Mouse (Mus musculus) erythroblast, embryonic 14.5 days (primary cell): Measurements from ENCODE around the gene Dhx33. TPM values are rescaled to one million over a fixed set of nuclear protein-coding genes. Genes with fewer than 3 reads are reported as not detected.

ENCODE experiments used
- H3K27me3 ChIP-seq: 2 replicates; pipeline ENCODE4 v1.6.1; 2012; ENCODE audit warnings: inconsistent platforms; ENCODE audit not compliant: control insufficient read depth
- H3K36me3 ChIP-seq: 2 replicates; pipeline ENCODE4 v1.6.1; 2012; ENCODE audit warnings: mild to moderate bottlenecking, inconsistent platforms; ENCODE audit not compliant: control insufficient read depth
- H3K4me1 ChIP-seq: 2 replicates; pipeline ENCODE4 v1.6.1; 2012; ENCODE audit warnings: inconsistent platforms; ENCODE audit not compliant: control insufficient read depth
- H3K4me3 ChIP-seq: replicated peaks from 2 replicates; pipeline ENCODE3; 2012; ENCODE audit warnings: moderate library complexity, mild to moderate bottlenecking, inconsistent platforms
- H3K9me3 ChIP-seq: 2 replicates; pipeline ENCODE4 v1.6.1; 2012; ENCODE audit warnings: low read length, inconsistent platforms, mixed read lengths; ENCODE audit not compliant: control insufficient read depth
- GATA1 ChIP-seq: IDR thresholded peaks from 2 replicates; pipeline ENCODE4 v1.6.1; 2012; ENCODE audit warnings: low read length, inconsistent platforms, mixed read lengths
- TAL1 ChIP-seq: IDR thresholded peaks from 3 replicates; pipeline ENCODE4 v1.6.1; 2012; ENCODE audit warnings: low read length, inconsistent platforms, mixed read lengths
- polyA plus RNA-seq: library from polyadenylated mRNA; stranded (reverse); fragments of >175 nt; gene quantifications from 2 replicates; pipeline ENCODE4 v1.2.3, GENCODE M21; 2012

The Dhx33 gene
- polyA plus RNA-seq, 1 experiment = 0.11 TPM

- Histone ChIP-seq H3K4me3 (no peak overlapping the region), H3K9me3 (no peaks in the 10 kb centered on the region), H3K36me3 (peaks cover 96% of the 10 kb centered on the region), H3K4me1 (no peaks in the 10 kb centered on the region), H3K27me3 (no peaks in the 10 kb centered on the region)
- TF ChIP-seq TAL1 = no peak
- TF ChIP-seq GATA1 = no peak
Observed at GRCm38 (mm10) chr11:70944935-70945817, 59.1 kb downstream of the Dhx33 start.

DNA sequence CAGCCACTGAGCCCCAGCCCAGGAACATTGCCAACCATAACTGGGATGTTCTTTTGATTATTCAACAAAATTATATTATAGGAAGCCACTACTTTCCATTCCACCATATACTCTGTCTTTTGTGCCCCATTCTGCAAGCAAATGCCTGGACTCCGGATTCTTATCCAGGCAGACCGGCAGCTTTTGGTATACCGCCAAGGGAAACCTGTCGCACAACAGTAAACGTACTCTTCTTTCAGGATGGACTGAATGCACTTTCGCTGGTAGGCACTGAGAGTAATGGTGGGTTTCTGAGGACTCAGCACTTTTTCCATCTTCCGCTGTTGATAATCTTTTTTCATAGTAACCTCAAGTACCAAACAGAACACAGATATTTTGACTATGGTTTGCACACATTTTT is 60.6 kb downstream of the Dhx33 start:
- H3K36me3 ChIP-seq = peaks cover 94% of the 10 kb centered on the region
- no peaks in the 10 kb centered on the region for H3K9me3 ChIP-seq
- no peak for TF ChIP-seq GATA1
- TF ChIP-seq TAL1 = no peak
- H3K4me3 ChIP-seq = no peak overlapping the region
- no peaks in the 10 kb centered on the region for H3K27me3 ChIP-seq
- H3K4me1 ChIP-seq = no peaks in the 10 kb centered on the region

- no peak overlapping the region for H3K4me3 ChIP-seq
- TF ChIP-seq TAL1 (no peak), GATA1 (no peak)
- no peaks in the 10 kb centered on the region for H3K4me1 ChIP-seq
- H3K9me3 ChIP-seq = no peaks in the 10 kb centered on the region
- no peaks in the 10 kb centered on the region for H3K27me3 ChIP-seq
- peaks cover 92% of the 10 kb centered on the region for H3K36me3 ChIP-seq
Observed at GRCm38 (mm10) chr11:70942596-70942995, 61.6 kb downstream of the Dhx33 start.

DNA sequence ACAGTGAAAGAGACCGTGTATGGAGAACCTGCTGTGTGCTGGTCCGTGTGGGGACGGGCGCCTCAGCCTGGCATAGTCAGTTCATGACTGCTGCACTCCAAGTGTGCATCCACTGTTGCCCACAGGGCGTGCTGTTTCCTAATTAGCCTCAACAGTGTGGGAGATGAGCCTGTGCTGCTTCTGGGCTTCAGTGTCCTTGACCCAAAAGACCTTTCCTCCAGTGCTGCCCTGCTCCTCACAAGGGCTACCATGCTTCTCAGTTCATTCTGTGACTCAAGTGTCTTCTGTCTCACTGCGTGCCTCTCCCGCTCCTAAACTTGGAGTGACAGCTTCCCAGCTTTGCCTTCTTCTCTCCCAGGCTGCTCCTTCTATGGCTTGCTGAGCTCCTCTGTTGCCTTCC is 68.9 kb downstream of the Dhx33 start:
- no peak overlapping the region for H3K4me3 ChIP-seq
- no peaks in the 10 kb centered on the region for H3K4me1 ChIP-seq
- H3K9me3 ChIP-seq = no peaks in the 10 kb centered on the region
- TF ChIP-seq GATA1 (no peak), TAL1 (no peak)
- H3K36me3 ChIP-seq = peaks cover 76% of the 10 kb centered on the region
- H3K27me3 ChIP-seq = no peaks in the 10 kb centered on the region

Other genes with a start within 250 kb of the Dhx33 start
- 0.04 TPM in 1 of 2 replicates, not detected in the other for gene Zfp3, start 240.2 kb downstream of the Dhx33 start, polyA plus RNA-seq
- not detected in 2 replicates for gene Scimp, start 191.9 kb downstream of the Dhx33 start, polyA plus RNA-seq
- 0.37 and 0.42 TPM in 2 replicates for gene Rabep1, start 159.7 kb downstream of the Dhx33 start, polyA plus RNA-seq
- gene Nup88, start 34.5 kb downstream of the Dhx33 start, polyA plus RNA-seq = 3.4 and 5.4 TPM in 2 replicates
- gene Rpain, start 34.2 kb downstream of the Dhx33 start, polyA plus RNA-seq = 2.4 and 3.2 TPM in 2 replicates
- 16.1 and 18.2 TPM in 2 replicates for gene C1qbp, start 21.4 kb downstream of the Dhx33 start, polyA plus RNA-seq
- gene Mis12, start 15.2 kb upstream of the Dhx33 start, polyA plus RNA-seq = 0.35 and 0.60 TPM in 2 replicates
- gene Derl2, start 15.4 kb upstream of the Dhx33 start, polyA plus RNA-seq = 1.4 and 3.1 TPM in 2 replicates
- 0.02 TPM in 1 of 2 replicates, not detected in the other for gene 6330403K07Rik, start 29.1 kb upstream of the Dhx33 start, polyA plus RNA-seq
- gene Nlrp1a, start 140.3 kb upstream of the Dhx33 start, polyA plus RNA-seq = not detected in 2 replicates
- not detected in 2 replicates for gene Nlrp1b, start 226.3 kb upstream of the Dhx33 start, polyA plus RNA-seq